Mouse (Mus musculus) T-helper 17 cell (primary cell): Measurements from ENCODE around the gene Pgm2.

Experiments
- in situ Hi-C, 2 experiments: fragments of 300-600 bp; cut with MboI, MseI; formaldehyde crosslinking; loops; 1 replicate in 1 of 2; 2 replicates in 1 of 2; pipeline ENCODE4 v1.15.1; 2025; ENCODE audit warnings: high pct_unique_total_duplicates in 2 of 2

Pgm2 gene

GRCm38 (mm10) chr5:64070742-64071476, 21.8 kb upstream of the Pgm2 start:
- in situ Hi-C loops: no loop called here

- in situ Hi-C loops: no loop called here
These were observed 18.3 kb upstream of the Pgm2 start for GRCm38 (mm10) chr5:64074455-64074854.

- in situ Hi-C loops: loop anchor here in 1 of 2 experiments (5.0 kb wide), 1 partner anchor 53 kb away; no protein-coding TSS in a partner anchor
These were observed 17.2 kb upstream of the Pgm2 start for GRCm38 (mm10) chr5:64075506-64075905.

- in situ Hi-C loops: loop anchor here in 1 of 2 experiments (5.0 kb wide), 1 partner anchor 55 kb away; no protein-coding TSS in a partner anchor
These were observed 15.4 kb upstream of the Pgm2 start for GRCm38 (mm10) chr5:64077353-64077752.

- in situ Hi-C loops: loop anchor here in 1 of 2 experiments (5.0 kb wide), 1 partner anchor 57 kb away; no protein-coding TSS in a partner anchor
These were observed 13.8 kb upstream of the Pgm2 start for GRCm38 (mm10) chr5:64078740-64079461.

- in situ Hi-C loops: loop anchor here in 1 of 2 experiments (5.0 kb wide), 1 partner anchor 57 kb away; no protein-coding TSS in a partner anchor
These were observed 13.3 kb upstream of the Pgm2 start for GRCm38 (mm10) chr5:64079462-64079817.

GRCm38 (mm10) chr5:64083447-64084359, 9.0 kb upstream of the Pgm2 start:
- in situ Hi-C loops: loop anchor here in 1 of 2 experiments (10.0 kb wide), 1 partner anchor 119 kb away; the partner anchor contains the start of gene Rell1

- in situ Hi-C loops: loop anchor here in 1 of 2 experiments (5.0 to 10.0 kb wide), 2 partner anchors 43 to 121 kb away; partner anchors contain the start of gene Rell1
These were observed 7.3 kb upstream of the Pgm2 start for GRCm38 (mm10) chr5:64085405-64085804.

- in situ Hi-C loops: loop anchor here in 1 of 2 experiments (5.0 to 10.0 kb wide), 2 partner anchors 46 to 124 kb away; partner anchors contain the start of gene Rell1
These were observed 4.0 kb upstream of the Pgm2 start for GRCm38 (mm10) chr5:64088740-64089139.

- in situ Hi-C loops: loop anchor here in 1 of 2 experiments (5.0 kb wide), 1 partner anchor 54 kb away; no protein-coding TSS in a partner anchor
These were observed 660 bp downstream of the Pgm2 start for GRCm38 (mm10) chr5:64093349-64093871.

GRCm38 (mm10) chr5:64095342-64095993, 2.7 kb downstream of the Pgm2 start:
- in situ Hi-C loops: no loop called here

- in situ Hi-C loops: no loop called here
These were observed 9.4 kb downstream of the Pgm2 start for GRCm38 (mm10) chr5:64101993-64102716.

GRCm38 (mm10) chr5:64102717-64103075, 9.9 kb downstream of the Pgm2 start:
- in situ Hi-C loops: no loop called here

- in situ Hi-C loops: no loop called here
These were observed 15.0 kb downstream of the Pgm2 start for GRCm38 (mm10) chr5:64107596-64108289.

GRCm38 (mm10) chr5:64109217-64109616, 16.5 kb downstream of the Pgm2 start:
- in situ Hi-C loops: no loop called here

- in situ Hi-C loops: no loop called here
These were observed 19.6 kb downstream of the Pgm2 start for GRCm38 (mm10) chr5:64112360-64112759.

GRCm38 (mm10) chr5:64114210-64114609, 21.5 kb downstream of the Pgm2 start:
- in situ Hi-C loops: no loop called here

GRCm38 (mm10) chr5:64117191-64117590, 24.4 kb downstream of the Pgm2 start:
- in situ Hi-C loops: no loop called here

- in situ Hi-C loops: no loop called here
These were observed 33.0 kb downstream of the Pgm2 start for GRCm38 (mm10) chr5:64125783-64126182.
